Comparison of ENCODE assay signal across 8 mouse cellular contexts in the genomic region with DNA sequence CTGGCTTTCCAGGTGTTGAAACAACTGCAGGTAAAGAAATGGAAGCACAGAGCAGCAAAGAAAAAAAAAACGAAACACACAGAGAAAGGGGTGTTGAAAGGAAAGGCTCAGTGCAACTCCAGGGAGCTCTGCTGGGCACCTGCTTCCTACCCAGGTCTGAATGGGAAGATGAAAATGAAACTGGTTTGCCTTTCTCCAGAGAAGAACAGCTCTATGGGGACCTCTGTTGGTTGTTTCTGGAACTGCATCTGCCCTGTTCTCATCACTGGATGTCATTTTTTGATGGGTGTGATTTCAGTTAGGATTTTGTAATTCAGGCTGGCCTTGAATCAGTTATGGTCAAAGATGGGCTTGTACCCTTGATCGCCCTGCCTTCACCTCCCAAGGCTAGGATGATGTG. TPM values are rescaled to one million over a fixed set of nuclear protein-coding genes. Genes with fewer than 3 reads are reported as not detected.
A peak's percentile ranks its signal among the peaks of the same experiment; 100 is the strongest.
DNase-seq lines count a peak whose midpoint lies in the region; ATAC-seq and TF ChIP-seq lines count a peak whose summit lies in the region.

No protein-coding gene starts in this region.

- H3K4me2 ChIP-seq in hindbrain, embryonic 11.5 days (replicated peaks; ENCODE audit: low read depth, low read length): no peak overlapping the region
- no peak overlapping the region for H3K4me2 ChIP-seq in hindbrain, embryonic 13.5 days

- H3K36me3 ChIP-seq in hindbrain, embryonic 11.5 days (ENCODE audit: control insufficient read depth, insufficient read depth, low read length): peaks cover 10% of the 10 kb centered on the region
- H3K36me3 ChIP-seq in hindbrain, embryonic 13.5 days: peaks cover 90% of the 10 kb centered on the region
- peaks cover 26% of the 10 kb centered on the region for H3K36me3 ChIP-seq in splenic B cell, adult 2 months (ENCODE audit: control insufficient read depth, insufficient read depth, low read length, poor library complexity, severe bottlenecking)

- intact Hi-C loops in heart, postnatal 25 days (cut with DNase I): loop anchor here (1.0 to 5.0 kb wide), 2 partner anchors 49 to 110 kb away; partner anchors contain the start of gene Psmb4

- H3K9me3 ChIP-seq in hindbrain, embryonic 11.5 days (ENCODE audit: control insufficient read depth, low read length): no peaks in the 10 kb centered on the region
- H3K9me3 ChIP-seq in hindbrain, embryonic 13.5 days: no peaks in the 10 kb centered on the region

- H3K9ac ChIP-seq in hindbrain, embryonic 11.5 days (ENCODE audit: low read depth, low read length): no peak overlapping the region
- H3K9ac ChIP-seq in hindbrain, embryonic 13.5 days: no peak overlapping the region

- WGBS in hindbrain, embryonic 11.5 days: 43% methylated on average over 2 of the region's 2 CpGs
- 27% methylated on average over 2 of the region's 2 CpGs for WGBS in hindbrain, embryonic 13.5 days

- TF ChIP-seq POLR2A in cortical plate, adult 2 months (IDR thresholded peaks at IDR 0.05; ENCODE audit: extremely low read depth, insufficient read depth, low read length): no peak

- H3K4me3 ChIP-seq in hindbrain, embryonic 11.5 days (ENCODE audit: low read depth, low read length): no peak overlapping the region
- no peak overlapping the region for H3K4me3 ChIP-seq in hindbrain, embryonic 13.5 days
- H3K4me3 ChIP-seq in cortical plate, adult 2 months (ENCODE audit: insufficient read depth, low read length): no peak overlapping the region

- TF ChIP-seq CTCF in cortical plate, adult 2 months (IDR thresholded peaks at IDR 0.05; ENCODE audit: extremely low read depth, insufficient read depth, low read length): peak; percentile 89

- peak; percentile 90 for DNase-seq in hindbrain, embryonic 11.5 days (ENCODE audit: low spot score)
- peak; percentile 92 for DNase-seq in adipocyte (ENCODE audit: low spot score)
- DNase-seq in heart, postnatal 25 days (ENCODE audit: low spot score): peak; percentile 21
- peak; percentile 74 to 97 for DNase-seq in layer of hippocampus, postnatal 25 days (ENCODE audit: extremely low spot score in 1 of 2, low spot score in 1 of 2)
- DNase-seq in splenic B cell, adult 2 months (ENCODE audit: low read depth, low spot score): peak; percentile 91

- no peak for ATAC-seq in hindbrain, embryonic 11.5 days (ENCODE audit: low FRiP score)
- no peak for ATAC-seq in hindbrain, embryonic 13.5 days (ENCODE audit: low FRiP score)
- peak; percentile 73 for ATAC-seq in megakaryocyte-erythroid progenitor cell, adult 5-6 weeks (replicated peaks; ENCODE audit: low FRiP score, low TSS enrichment, poor library complexity, severe bottlenecking)

- no peak overlapping the region for H3K27ac ChIP-seq in hindbrain, embryonic 11.5 days (ENCODE audit: low read depth, low read length)
- no peak overlapping the region for H3K27ac ChIP-seq in hindbrain, embryonic 13.5 days
- H3K27ac ChIP-seq in cortical plate, adult 2 months (ENCODE audit: insufficient read depth, low read length): no peak overlapping the region

- no peaks in the 10 kb centered on the region for H3K4me1 ChIP-seq in hindbrain, embryonic 11.5 days (replicated peaks; ENCODE audit: control insufficient read depth, insufficient read depth, low read length)
- H3K4me1 ChIP-seq in hindbrain, embryonic 13.5 days (replicated peaks): no peaks in the 10 kb centered on the region
- no peaks in the 10 kb centered on the region for H3K4me1 ChIP-seq in cortical plate, adult 2 months (ENCODE audit: control insufficient read depth, insufficient read depth, low read length)

- no peaks in the 10 kb centered on the region for H3K27me3 ChIP-seq in hindbrain, embryonic 11.5 days (ENCODE audit: control insufficient read depth, insufficient read depth, low read length)
- no peaks in the 10 kb centered on the region for H3K27me3 ChIP-seq in hindbrain, embryonic 13.5 days
- H3K27me3 ChIP-seq in splenic B cell, adult 2 months (ENCODE audit: control insufficient read depth, insufficient read depth, low read length, poor library complexity, severe bottlenecking): no peaks in the 10 kb centered on the region

RNA-seq across cellular contexts. Expression of gene Zfp687, which starts 18.3 kb away (rescaled TPM):
- 21.2 and 29.6 TPM in 2 replicates for polyA plus RNA-seq in hindbrain, embryonic 11.5 days (2014; fragmentation: Nextera tagmentation; extraction: Ambion mirVana)
- polyA plus RNA-seq in hindbrain, embryonic 13.5 days (2015; fragmentation: Nextera tagmentation; extraction: Ambion mirVana): 21.6 and 22.8 TPM in 2 replicates
- polyA plus RNA-seq in cortical plate, adult 2 months (2012; rRNA removed): 15.8 and 17.5 TPM in 2 replicates
- 10 to 100 TPM; 10.8 to 11.1 TPM for total RNA-seq in heart, postnatal 25 days (2021)
- total RNA-seq in layer of hippocampus, postnatal 25 days (2021): 10 to 100 TPM; 23.4 to 30.0 TPM
- 16.8 and 25.9 TPM in 2 replicates for total RNA-seq in megakaryocyte-erythroid progenitor cell, adult 5-6 weeks (2014; fragmentation: Nextera tagmentation)
- total RNA-seq in megakaryocyte-erythroid progenitor cell, adult 5-6 weeks (2017): 13.0 and 42.4 TPM in 2 replicates

RNA-seq across cellular contexts. Expression of gene Pi4kb, which starts 22.4 kb away (rescaled TPM):
- 22.1 and 24.4 TPM in 2 replicates for polyA plus RNA-seq in hindbrain, embryonic 11.5 days (2014; fragmentation: Nextera tagmentation; extraction: Ambion mirVana)
- polyA plus RNA-seq in hindbrain, embryonic 13.5 days (2015; fragmentation: Nextera tagmentation; extraction: Ambion mirVana): 23.2 and 24.7 TPM in 2 replicates
- 56.6 and 61.4 TPM in 2 replicates for polyA plus RNA-seq in cortical plate, adult 2 months (2012; rRNA removed)
- 10 to 100 TPM; 25.3 to 27.0 TPM for total RNA-seq in heart, postnatal 25 days (2021)
- 10 to 100 TPM; 52.5 to 58.0 TPM for total RNA-seq in layer of hippocampus, postnatal 25 days (2021)
- total RNA-seq in megakaryocyte-erythroid progenitor cell, adult 5-6 weeks (2014; fragmentation: Nextera tagmentation): 24.9 and 35.5 TPM in 2 replicates
- 22.7 and 27.9 TPM in 2 replicates for total RNA-seq in megakaryocyte-erythroid progenitor cell, adult 5-6 weeks (2017)

RNA-seq across cellular contexts. Expression of gene Rfx5, which starts 43.1 kb away (rescaled TPM):
- polyA plus RNA-seq in hindbrain, embryonic 11.5 days (2014; fragmentation: Nextera tagmentation; extraction: Ambion mirVana): 6.0 and 8.9 TPM in 2 replicates
- polyA plus RNA-seq in hindbrain, embryonic 13.5 days (2015; fragmentation: Nextera tagmentation; extraction: Ambion mirVana): 5.4 and 5.5 TPM in 2 replicates
- polyA plus RNA-seq in cortical plate, adult 2 months (2012; rRNA removed): 24.3 and 26.4 TPM in 2 replicates
- total RNA-seq in heart, postnatal 25 days (2021): 1 to 10 TPM; 6.2 to 6.9 TPM
- 10 to 100 TPM; 18.8 to 22.3 TPM for total RNA-seq in layer of hippocampus, postnatal 25 days (2021)
- total RNA-seq in megakaryocyte-erythroid progenitor cell, adult 5-6 weeks (2014; fragmentation: Nextera tagmentation): 21.3 and 21.4 TPM in 2 replicates
- 15.1 and 19.0 TPM in 2 replicates for total RNA-seq in megakaryocyte-erythroid progenitor cell, adult 5-6 weeks (2017)

RNA-seq across cellular contexts. Expression of gene Psmd4, which starts 45.5 kb away (rescaled TPM):
- 328 and 329 TPM in 2 replicates for polyA plus RNA-seq in hindbrain, embryonic 11.5 days (2014; fragmentation: Nextera tagmentation; extraction: Ambion mirVana)
- polyA plus RNA-seq in hindbrain, embryonic 13.5 days (2015; fragmentation: Nextera tagmentation; extraction: Ambion mirVana): 269 and 277 TPM in 2 replicates
- polyA plus RNA-seq in cortical plate, adult 2 months (2012; rRNA removed): 193 and 203 TPM in 2 replicates
- total RNA-seq in heart, postnatal 25 days (2021): 100 to 1,000 TPM; 119 to 129 TPM
- 100 to 1,000 TPM; 156 to 163 TPM for total RNA-seq in layer of hippocampus, postnatal 25 days (2021)
- 190 and 212 TPM in 2 replicates for total RNA-seq in megakaryocyte-erythroid progenitor cell, adult 5-6 weeks (2014; fragmentation: Nextera tagmentation)
- total RNA-seq in megakaryocyte-erythroid progenitor cell, adult 5-6 weeks (2017): 336 and 456 TPM in 2 replicates

Comparison
In these comparisons a context has a peak if more than half of its experiments do, and no peak if none do; other contexts are left out.
1. DNase-seq: peak in every context shown above with its lines; median percentile 92 in adipocyte; 91 in splenic B cell, adult 2 months; 90 in hindbrain, embryonic 11.5 days; 86 in layer of hippocampus, postnatal 25 days; 21 in heart, postnatal 25 days.